Mouse (Mus musculus) embryonic facial prominence, embryonic 11.5 days (tissue): ENCODE data around the gene Col1a2. TPM values are rescaled to one million over a fixed set of nuclear protein-coding genes. Genes with fewer than 3 reads are reported as not detected.

ENCODE experiments used
- ATAC-seq: fragments of 200-750 bp; cut with Nextera tagmentation; replicated peaks from 2 replicates; pipeline ENCODE4 v1.8.0; 2017; ENCODE audit warnings: low read depth; ENCODE audit not compliant: insufficient number of reproducible peaks, low FRiP score, low TSS enrichment
- DNase-seq: peaks from one replicate; pipeline ENCODE4 v3.0.0-alpha.2; 2015; ENCODE audit warnings: low spot score
- H3K27ac ChIP-seq: fragments of 300-500 bp; sonication (generic); replicated peaks from 2 replicates; pipeline ENCODE4 v1.5.1; 2014; ENCODE audit warnings: mild to moderate bottlenecking, low read depth, low read length, control low read depth
- H3K27me3 ChIP-seq: fragments of 300-500 bp; sonication (generic); 2 replicates; pipeline ENCODE4 v1.6.1; 2014; ENCODE audit warnings: mild to moderate bottlenecking, low read length, moderate library complexity, mixed read lengths; ENCODE audit not compliant: control insufficient read depth, insufficient read depth
- H3K36me3 ChIP-seq: fragments of 300-500 bp; sonication (generic); replicated peaks from 2 replicates; pipeline ENCODE4 v1.6.1; 2014; ENCODE audit warnings: low read depth, mild to moderate bottlenecking, low read length, moderate library complexity, mixed read lengths; ENCODE audit not compliant: control insufficient read depth, insufficient read depth
- H3K4me1 ChIP-seq: fragments of 300-500 bp; sonication (generic); 2 replicates; pipeline ENCODE4 v1.6.1; 2014; ENCODE audit warnings: low read length, mixed read lengths; ENCODE audit not compliant: control insufficient read depth, insufficient read depth
- H3K4me2 ChIP-seq: fragments of 300-500 bp; sonication (generic); 2 replicates; pipeline ENCODE4 v1.6.1; 2014; ENCODE audit warnings: low read depth, mild to moderate bottlenecking, control low read depth, low read length, moderate library complexity
- H3K4me3 ChIP-seq: fragments of 300-500 bp; sonication (generic); 2 replicates; pipeline ENCODE4 v1.5.1; 2014; ENCODE audit warnings: low read depth, low read length, control low read depth
- H3K9ac ChIP-seq: fragments of 300-500 bp; sonication (generic); replicated peaks from 2 replicates; pipeline ENCODE4 v1.6.1; 2014; ENCODE audit warnings: mild to moderate bottlenecking, control low read depth, low read length
- H3K9me3 ChIP-seq: fragments of 300-500 bp; sonication (generic); replicated peaks from 2 replicates; pipeline ENCODE4 v1.6.1; 2016; ENCODE audit warnings: mild to moderate bottlenecking, low read length, inconsistent platforms, mixed read lengths; ENCODE audit not compliant: control insufficient read depth
- WGBS: fragments of 180-500 bp; shearing (Covaris S2); extraction: QIAGEN DNeasy Blood & Tissue Kit; methylation state at CpG from one replicate; pipeline ENCODE4 v1.1.7; 2014; 5-methylcytosine and 5-hydroxymethylcytosine counted together
- polyA plus RNA-seq: library from polyadenylated mRNA; unstranded; fragments of >200 nt; fragmentation: Nextera tagmentation; extraction: Ambion mirVana; gene quantifications from 2 replicates; pipeline ENCODE4 v1.2.1, GENCODE M21; 2014

The Col1a2 gene
- polyA plus RNA-seq, 1 experiment from 2014 or later, result 225 TPM

DNA sequence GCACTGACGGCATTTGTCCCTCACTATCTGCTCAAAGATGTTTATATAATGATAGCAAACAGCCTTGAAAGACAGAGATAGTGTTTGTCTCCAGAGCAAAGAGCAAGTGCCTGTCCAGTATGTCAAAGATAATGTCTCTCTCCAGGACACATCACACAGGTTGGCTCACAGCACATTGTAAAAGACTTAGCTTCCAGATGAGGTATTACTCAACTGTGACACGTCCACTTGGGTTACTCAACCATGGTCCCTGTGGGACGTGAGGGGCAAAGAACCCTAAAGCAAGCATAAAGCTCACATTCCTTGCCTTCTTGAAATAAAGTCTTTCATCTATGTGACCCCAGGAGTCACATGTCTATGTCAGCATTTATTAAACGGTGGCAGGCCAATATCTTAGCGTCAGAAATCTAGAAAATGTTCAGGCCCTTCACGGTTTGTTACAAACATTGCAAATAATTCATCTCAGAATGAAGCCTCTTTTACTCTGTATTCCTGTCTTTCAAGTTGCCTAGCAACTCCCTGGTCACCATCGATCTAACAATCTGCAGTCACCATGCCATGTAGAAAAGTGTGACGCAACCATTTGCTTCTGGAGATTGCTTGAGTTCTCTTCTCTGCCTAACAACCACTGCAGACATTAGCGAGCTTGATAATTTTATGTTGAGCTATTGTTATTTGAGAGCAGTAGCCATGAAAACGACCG is 45.4 kb downstream of the Col1a2 start:
- H3K9me3 ChIP-seq, result no peaks in the 10 kb centered on the region
- H3K4me1 ChIP-seq, result no peaks in the 10 kb centered on the region
- H3K27ac ChIP-seq, result no peak overlapping the region
- no peaks in the 10 kb centered on the region for H3K36me3 ChIP-seq
- WGBS, result 64% methylated on average over 11 of the region's 11 CpGs
- H3K9ac ChIP-seq, result no peak overlapping the region
- H3K4me2 ChIP-seq, result no peak overlapping the region
- ATAC-seq (no peak), DNase-seq (no peak)
- H3K4me3 ChIP-seq, result no peak overlapping the region
- H3K27me3 ChIP-seq, result no peaks in the 10 kb centered on the region

- H3K27ac ChIP-seq, result no peak overlapping the region
- H3K36me3 ChIP-seq, result no peaks in the 10 kb centered on the region
- no peak overlapping the region for H3K4me3 ChIP-seq
- H3K4me2 ChIP-seq, result no peak overlapping the region
- no peak overlapping the region for H3K9ac ChIP-seq
- H3K9me3 ChIP-seq, result no peaks in the 10 kb centered on the region
- DNase-seq (no peak), ATAC-seq (no peak)
- WGBS, result 56% methylated on average over 1 of the region's 1 CpGs
- no peaks in the 10 kb centered on the region for H3K27me3 ChIP-seq
- no peaks in the 10 kb centered on the region for H3K4me1 ChIP-seq
These were observed 45.9 kb downstream of the Col1a2 start for GRCm38 (mm10) chr6:4550549-4550915.

GRCm38 (mm10) chr6:4555366-4555765 is 50.8 kb downstream of the Col1a2 start:
- Histone ChIP-seq H3K9me3 (no peaks in the 10 kb centered on the region), H3K9ac (no peak overlapping the region), H3K4me2 (no peak overlapping the region), H3K36me3 (no peaks in the 10 kb centered on the region), H3K4me3 (no peak overlapping the region), H3K27ac (no peak overlapping the region), H3K27me3 (no peaks in the 10 kb centered on the region), H3K4me1 (no peaks in the 10 kb centered on the region)
- ATAC-seq (no peak), DNase-seq (no peak)
- WGBS, result 56% methylated on average over 6 of the region's 6 CpGs

GRCm38 (mm10) chr6:4557086-4557485 is 52.5 kb downstream of the Col1a2 start:
- Histone ChIP-seq H3K9ac (no peak overlapping the region), H3K4me3 (no peak overlapping the region), H3K36me3 (no peaks in the 10 kb centered on the region; the same call in 1 of the 2 replicates), H3K9me3 (no peaks in the 10 kb centered on the region), H3K27ac (no peak overlapping the region; the same call in 1 of the 2 replicates), H3K27me3 (no peaks in the 10 kb centered on the region), H3K4me2 (no peak overlapping the region), H3K4me1 (peaks cover 3% of the 10 kb centered on the region; the same call in 1 of the 2 replicates)
- no peak for ATAC-seq
- WGBS, result 39% methylated on average over 8 of the region's 8 CpGs
- no peak for DNase-seq

- Histone ChIP-seq H3K9ac (no peak overlapping the region), H3K27ac (no peak overlapping the region; the same call in 1 of the 2 replicates), H3K4me3 (no peak overlapping the region), H3K36me3 (no peaks in the 10 kb centered on the region; the same call in 1 of the 2 replicates), H3K4me2 (no peak overlapping the region), H3K9me3 (no peaks in the 10 kb centered on the region), H3K27me3 (no peaks in the 10 kb centered on the region), H3K4me1 (peaks cover 3% of the 10 kb centered on the region; the same call in 1 of the 2 replicates)
- peak; percentile 81 for DNase-seq
- WGBS, result 7% methylated on average over 7 of the region's 7 CpGs
- peak; percentile 67 for ATAC-seq
These were observed 53.1 kb downstream of the Col1a2 start for GRCm38 (mm10) chr6:4557678-4558077.

- DNase-seq, result peak; percentile 80
These were observed 56.5 kb downstream of the Col1a2 start for GRCm38 (mm10) chr6:4561156-4561555.

GRCm38 (mm10) chr6:4561621-4562020 is 57.0 kb downstream of the Col1a2 start:
- Histone ChIP-seq H3K9ac (no peak overlapping the region), H3K27me3 (no peaks in the 10 kb centered on the region), H3K27ac (peak overlapping the region; percentile 59), H3K4me3 (no peak overlapping the region), H3K9me3 (no peaks in the 10 kb centered on the region), H3K4me2 (no peak overlapping the region), H3K36me3 (no peaks in the 10 kb centered on the region; the same call in 1 of the 2 replicates), H3K4me1 (peaks cover 3% of the 10 kb centered on the region; the same call in 1 of the 2 replicates)
- DNase-seq, result peak; percentile 78
- peak; percentile 35; the same call in 1 of the 2 replicates for ATAC-seq

More at GRCm38 (mm10) chr6:4561156-4561555, 56.5 kb downstream of the Col1a2 start:
- H3K4me2 ChIP-seq, result no peak overlapping the region
- no peak overlapping the region for H3K9ac ChIP-seq
- no peaks in the 10 kb centered on the region for H3K27me3 ChIP-seq
- 9% methylated on average over 11 of the region's 11 CpGs for WGBS
- H3K27ac ChIP-seq, result peak overlapping the region; percentile 59
- peaks cover 3% of the 10 kb centered on the region; the same call in 1 of the 2 replicates for H3K4me1 ChIP-seq
- no peaks in the 10 kb centered on the region for H3K9me3 ChIP-seq
- H3K4me3 ChIP-seq, result no peak overlapping the region
- H3K36me3 ChIP-seq, result no peaks in the 10 kb centered on the region; the same call in 1 of the 2 replicates
- no peak for ATAC-seq

GRCm38 (mm10) chr6:4562401-4562800 is 57.8 kb downstream of the Col1a2 start:
- no peak for ATAC-seq
- no peaks in the 10 kb centered on the region for H3K9me3 ChIP-seq
- 22% methylated on average over 1 of the region's 1 CpGs for WGBS
- no peaks in the 10 kb centered on the region; the same call in 1 of the 2 replicates for H3K36me3 ChIP-seq
- H3K27me3 ChIP-seq, result no peaks in the 10 kb centered on the region
- H3K27ac ChIP-seq, result 0 out of 2 replicates have a peak overlapping the region, but pooled peaks have one; percentile 22
- H3K4me2 ChIP-seq, result no peak overlapping the region
- no peak for DNase-seq
- no peak overlapping the region for H3K9ac ChIP-seq
- peaks cover 3% of the 10 kb centered on the region; the same call in 1 of the 2 replicates for H3K4me1 ChIP-seq
- H3K4me3 ChIP-seq, result no peak overlapping the region
